ENCODE assay signal across 18 mouse cellular contexts in the genomic region with DNA sequence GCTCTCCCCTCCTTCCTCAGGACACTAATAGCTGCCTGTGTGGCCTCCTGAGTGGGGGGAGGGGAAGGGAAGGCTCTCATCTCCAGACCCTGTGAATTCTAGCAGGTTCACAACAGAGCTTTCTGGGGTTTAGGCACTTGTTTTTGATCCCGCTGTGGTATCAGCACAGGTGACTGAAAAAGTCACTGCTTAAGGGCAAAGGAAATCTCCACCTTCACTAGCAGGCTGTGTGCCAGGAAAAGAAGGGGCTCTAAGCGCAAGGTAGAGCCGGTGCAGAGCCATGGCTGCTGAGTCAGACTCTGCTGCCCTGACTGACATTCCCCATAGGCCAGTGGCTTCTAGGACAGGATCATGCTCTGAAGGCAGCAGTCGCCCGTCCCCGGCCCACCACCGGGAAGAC. TPM values are rescaled to one million over a fixed set of nuclear protein-coding genes. Genes with fewer than 3 reads are reported as not detected.
DNase-seq lines count a peak whose midpoint lies in the region; ATAC-seq lines count a peak whose summit lies in the region.
"Had no signal": no experiment of that assay in that cellular context is flagged by ENCODE, and none has a peak within 500 bp of the region (broad histone marks: within the 10 kb centered on the region; RNA-seq: fewer than 3 reads in every experiment).

No protein-coding gene starts in this region.

- no peak for ATAC-seq in heart, embryonic 12.5 days (ENCODE audit: insufficient number of reproducible peaks, low FRiP score)
- no peak for ATAC-seq in liver, embryonic 12.5 days
- ATAC-seq: hindbrain, postnatal 0 days; midbrain, embryonic 15.5 days had no signal

- DNase-seq in heart, adult 9 months (ENCODE audit: low spot score in 2 of 2): no peak
- peak; percentile 31 for DNase-seq in thymus, postnatal 4 days
- DNase-seq in thymus, adult 18-20 months: no peak
- peak; percentile 65 for DNase-seq in naive thymus-derived CD4-positive, alpha-beta T cell, adult 2 months (ENCODE audit: low read depth)
- DNase-seq in yolk sac, embryonic 10.5 days (ENCODE audit: low spot score): no peak
- no peak for DNase-seq in natural killer cell, adult 2 months (ENCODE audit: low spot score in 2 of 2)
- DNase-seq: adrenal gland, adult 2 months; cerebellum, adult 11 months; gastrocnemius, postnatal 14 days; kidney, postnatal 25 days; layer of hippocampus, adult 9-11 months; lung, embryonic 14.5 days had no signal

- no peaks in the 10 kb centered on the region for H3K9me3 ChIP-seq in heart, embryonic 12.5 days (replicated peaks)
- no peaks in the 10 kb centered on the region for H3K9me3 ChIP-seq in liver, embryonic 12.5 days (replicated peaks)
- H3K9me3 ChIP-seq: forebrain, embryonic 10.5 days; midbrain, embryonic 15.5 days; neural tube, embryonic 12.5 days had no signal

- no peak overlapping the region for H3K4me2 ChIP-seq in heart, embryonic 12.5 days
- H3K4me2 ChIP-seq in liver, embryonic 12.5 days: peak overlapping the region; percentile 23
- H3K4me2 ChIP-seq: lung, embryonic 14.5 days; midbrain, embryonic 15.5 days; neural tube, embryonic 12.5 days had no signal

- no peak overlapping the region for H3K4me3 ChIP-seq in heart, embryonic 12.5 days
- no peak overlapping the region for H3K4me3 ChIP-seq in liver, embryonic 12.5 days
- H3K4me3 ChIP-seq: forebrain, embryonic 10.5 days; midbrain, embryonic 15.5 days; neural tube, embryonic 12.5 days had no signal

- no peaks in the 10 kb centered on the region for H3K27me3 ChIP-seq in heart, embryonic 12.5 days (replicated peaks)
- no peaks in the 10 kb centered on the region for H3K27me3 ChIP-seq in liver, embryonic 12.5 days (replicated peaks)
- H3K27me3 ChIP-seq: midbrain, embryonic 15.5 days; neural tube, embryonic 12.5 days had no signal

- no peak overlapping the region for H3K27ac ChIP-seq in heart, embryonic 12.5 days (ENCODE audit: poor library complexity, severe bottlenecking)
- H3K27ac ChIP-seq in liver, embryonic 12.5 days: no peak overlapping the region
- H3K27ac ChIP-seq: forebrain, embryonic 10.5 days; hindbrain, postnatal 0 days; midbrain, embryonic 15.5 days; neural tube, embryonic 12.5 days had no signal

- peak overlapping the region; percentile 50; the same call in 1 of the 2 replicates for H3K9ac ChIP-seq in heart, embryonic 12.5 days
- no peak overlapping the region for H3K9ac ChIP-seq in liver, embryonic 12.5 days
- H3K9ac ChIP-seq: lung, embryonic 14.5 days; midbrain, embryonic 15.5 days; neural tube, embryonic 12.5 days had no signal

- peaks cover 76% of the 10 kb centered on the region for H3K36me3 ChIP-seq in heart, embryonic 12.5 days
- peaks cover 84% of the 10 kb centered on the region for H3K36me3 ChIP-seq in liver, embryonic 12.5 days

- H3K4me1 ChIP-seq in heart, embryonic 12.5 days (replicated peaks): peaks cover 15% of the 10 kb centered on the region
- H3K4me1 ChIP-seq in liver, embryonic 12.5 days: peaks cover 16% of the 10 kb centered on the region
- H3K4me1 ChIP-seq: midbrain, embryonic 15.5 days; neural tube, embryonic 12.5 days had no signal

- 74% methylated on average over 7 of the region's 7 CpGs for WGBS in heart, embryonic 12.5 days
- 62% methylated on average over 7 of the region's 7 CpGs for WGBS in liver, embryonic 12.5 days (ENCODE audit: insufficient replicate concordance)

RNA-seq across cellular contexts. Expression of a gene that starts 15.8 kb away (rescaled TPM):
- 1.3 and 1.4 TPM in 2 replicates for polyA plus RNA-seq in heart, embryonic 12.5 days (2016; fragmentation: Nextera tagmentation; extraction: Ambion mirVana)
- polyA plus RNA-seq in liver, embryonic 12.5 days (2016; fragmentation: Nextera tagmentation; extraction: Ambion mirVana): 0.92 and 1.1 TPM in 2 replicates

RNA-seq across cellular contexts. Expression of a gene that starts 25.5 kb away (rescaled TPM):
- polyA plus RNA-seq in heart, embryonic 12.5 days (2016; fragmentation: Nextera tagmentation; extraction: Ambion mirVana): 342 and 374 TPM in 2 replicates
- 364 and 370 TPM in 2 replicates for polyA plus RNA-seq in liver, embryonic 12.5 days (2016; fragmentation: Nextera tagmentation; extraction: Ambion mirVana)

RNA-seq across cellular contexts. Expression of a gene that starts 28.4 kb away (rescaled TPM):
- 11.0 and 12.3 TPM in 2 replicates for polyA plus RNA-seq in heart, embryonic 12.5 days (2016; fragmentation: Nextera tagmentation; extraction: Ambion mirVana)
- 5.0 and 5.1 TPM in 2 replicates for polyA plus RNA-seq in liver, embryonic 12.5 days (2016; fragmentation: Nextera tagmentation; extraction: Ambion mirVana)

RNA-seq across cellular contexts. Expression of a gene that starts 37.6 kb away (rescaled TPM):
- 10.9 and 11.4 TPM in 2 replicates for polyA plus RNA-seq in heart, embryonic 12.5 days (2016; fragmentation: Nextera tagmentation; extraction: Ambion mirVana)
- polyA plus RNA-seq in liver, embryonic 12.5 days (2016; fragmentation: Nextera tagmentation; extraction: Ambion mirVana): 10.7 and 10.9 TPM in 2 replicates

RNA-seq across cellular contexts. Expression of a gene that starts 43.1 kb away (rescaled TPM):
- 40.5 and 44.8 TPM in 2 replicates for polyA plus RNA-seq in heart, embryonic 12.5 days (2016; fragmentation: Nextera tagmentation; extraction: Ambion mirVana)
- polyA plus RNA-seq in liver, embryonic 12.5 days (2016; fragmentation: Nextera tagmentation; extraction: Ambion mirVana): 12.6 and 14.7 TPM in 2 replicates

Comparison
In these comparisons a context has a peak if more than half of its experiments do, and no peak if none do; other contexts are left out.
1. DNase-seq: peak in thymus, postnatal 4 days (single experiment) and naive thymus-derived CD4-positive, alpha-beta T cell, adult 2 months (single experiment); none in heart, adult 9 months (0 of 2), thymus, adult 18-20 months (0 of 2), yolk sac, embryonic 10.5 days (single experiment) and natural killer cell, adult 2 months (0 of 2).